Mouse (Mus musculus): ENCODE data around the gene Gpr39.

Gene Gpr39

DNA sequence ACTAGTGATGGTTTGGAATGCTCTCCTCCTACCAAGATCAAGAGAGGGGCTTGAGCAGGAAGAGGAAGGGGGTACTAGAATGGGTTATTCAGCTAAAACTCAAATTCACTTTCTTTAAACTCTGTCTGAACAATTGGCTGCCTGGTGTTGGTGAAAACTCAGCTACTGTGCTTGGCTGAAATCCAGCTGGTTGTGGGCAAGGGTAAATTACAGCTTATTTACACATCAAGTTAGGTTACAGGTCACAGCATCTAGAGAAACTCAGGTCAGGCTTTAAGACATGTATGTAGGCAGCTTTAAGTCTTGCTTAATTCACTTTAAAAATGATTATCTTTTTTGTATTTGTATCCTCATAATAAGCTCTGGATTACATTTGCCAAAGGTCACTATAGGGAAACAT lies 16.7 kb downstream of the Gpr39 start:
- DNase-seq (ENCODE audit: extremely low spot score, low read depth, low spot score) = no peak

- DNase-seq (ENCODE audit: extremely low spot score, low read depth, low spot score) = no peak
Observed at GRCm38 (mm10) chr1:125694338-125694737, 17.5 kb downstream of the Gpr39 start.

- no peak for DNase-seq (ENCODE audit: extremely low spot score, low read depth, low spot score)
Observed at GRCm38 (mm10) chr1:125701101-125701590, 24.4 kb downstream of the Gpr39 start.

- DNase-seq (ENCODE audit: extremely low spot score, low read depth, low spot score) = no peak
Observed at GRCm38 (mm10) chr1:125701773-125702172, 25.0 kb downstream of the Gpr39 start.

- no peak for DNase-seq (ENCODE audit: extremely low spot score, low read depth, low spot score)
Observed at GRCm38 (mm10) chr1:125702326-125702725, 25.5 kb downstream of the Gpr39 start.

- DNase-seq (ENCODE audit: extremely low spot score, low read depth, low spot score) = no peak
Observed at GRCm38 (mm10) chr1:125705412-125705811, 28.6 kb downstream of the Gpr39 start.

GRCm38 (mm10) chr1:125715286-125715685 lies 38.5 kb downstream of the Gpr39 start:
- DNase-seq (ENCODE audit: extremely low spot score, low read depth, low spot score) = no peak

DNA sequence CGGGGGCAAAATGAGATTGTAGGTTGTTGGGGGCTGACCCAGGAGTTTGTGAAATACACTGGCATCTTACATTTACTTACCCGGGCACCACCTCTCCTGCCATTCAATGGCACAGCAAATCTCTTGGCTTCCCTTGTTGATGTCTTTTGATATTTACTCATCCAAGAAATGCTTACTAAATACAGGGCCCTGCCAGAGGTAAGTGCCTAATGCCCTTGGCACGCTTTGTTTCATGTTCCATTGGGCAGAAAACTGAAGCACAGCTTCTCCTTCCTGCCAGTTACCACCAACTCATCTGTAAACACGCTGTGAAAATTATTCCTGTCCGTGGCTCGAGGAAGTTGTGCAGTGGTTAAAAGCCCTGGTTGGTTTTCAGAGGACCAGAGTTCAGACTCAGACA lies 39.4 kb downstream of the Gpr39 start:
- DNase-seq (ENCODE audit: extremely low spot score, low read depth, low spot score) = no peak

DNA sequence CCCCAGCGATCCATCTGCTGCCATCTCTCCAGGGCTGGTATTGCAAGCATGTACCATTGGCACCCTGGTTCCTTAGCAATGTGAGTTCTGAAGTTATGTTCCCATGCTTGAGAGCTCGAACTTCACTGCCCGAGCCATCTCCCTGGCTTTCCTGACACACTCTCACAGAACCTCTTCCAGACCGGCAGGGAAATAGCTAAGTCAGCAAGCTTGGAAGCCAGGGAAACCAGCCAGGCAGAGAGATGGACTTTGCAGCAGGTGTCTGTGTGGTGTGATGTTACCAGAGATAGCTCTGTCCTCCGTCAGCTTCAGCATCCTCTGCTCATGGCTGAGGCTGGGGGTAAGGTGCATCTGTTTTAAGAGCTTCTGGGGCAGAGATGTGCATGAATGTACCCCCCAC lies 41.1 kb downstream of the Gpr39 start:
- no peak for DNase-seq (ENCODE audit: extremely low spot score, low read depth, low spot score)

DNA sequence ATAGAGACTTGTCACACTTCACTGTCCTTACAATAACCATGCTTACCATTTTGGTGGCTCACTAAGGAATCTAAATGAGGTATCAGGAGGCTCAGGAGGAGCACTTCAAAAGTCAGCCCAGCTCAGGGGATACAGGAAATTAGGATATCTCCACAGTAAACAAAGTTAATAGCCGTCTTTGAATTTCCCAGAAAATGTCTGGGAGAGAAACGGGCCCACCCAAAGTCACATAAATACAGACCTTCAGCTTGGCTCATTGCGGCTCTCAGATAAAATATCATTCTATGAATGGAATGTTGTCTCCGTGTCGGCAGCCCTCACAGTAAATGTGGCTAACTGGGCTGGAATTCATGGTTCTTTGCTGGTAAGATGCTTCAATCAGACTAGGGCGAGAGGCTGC lies 42.3 kb downstream of the Gpr39 start:
- no peak for DNase-seq (ENCODE audit: extremely low spot score, low read depth, low spot score)

GRCm38 (mm10) chr1:125721104-125721758 lies 44.4 kb downstream of the Gpr39 start:
- DNase-seq (ENCODE audit: extremely low spot score, low read depth, low spot score) = no peak

- no peak for DNase-seq (ENCODE audit: extremely low spot score, low read depth, low spot score)
Observed at GRCm38 (mm10) chr1:125724304-125724703, 47.5 kb downstream of the Gpr39 start.

- no peak for DNase-seq (ENCODE audit: extremely low spot score, low read depth, low spot score)
Observed at GRCm38 (mm10) chr1:125729025-125729565, 52.3 kb downstream of the Gpr39 start.

- DNase-seq (ENCODE audit: extremely low spot score, low read depth, low spot score) = no peak
Observed at GRCm38 (mm10) chr1:125729731-125730536, 53.1 kb downstream of the Gpr39 start.

DNA sequence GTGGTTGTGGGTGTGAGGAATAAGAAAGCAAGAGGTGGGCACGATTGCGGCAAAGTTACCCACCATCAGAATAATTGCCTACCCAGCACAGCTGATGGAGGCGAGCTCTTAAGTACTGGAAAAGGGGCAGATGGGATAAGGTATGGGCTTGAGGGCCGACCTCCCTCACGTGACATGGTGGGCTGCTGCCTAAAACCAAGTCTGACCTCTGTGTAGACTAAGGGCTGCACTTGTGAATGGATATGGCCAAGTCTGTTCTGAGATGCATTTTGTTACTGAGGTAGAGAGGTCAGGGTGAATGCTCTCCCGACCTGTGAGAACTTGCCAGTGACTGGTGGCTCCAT lies 53.7 kb downstream of the Gpr39 start:
- no peak for DNase-seq (ENCODE audit: extremely low spot score, low read depth, low spot score)

GRCm38 (mm10) chr1:125731854-125732253 lies 55.1 kb downstream of the Gpr39 start:
- DNase-seq (ENCODE audit: extremely low spot score, low read depth, low spot score) = no peak

DNA sequence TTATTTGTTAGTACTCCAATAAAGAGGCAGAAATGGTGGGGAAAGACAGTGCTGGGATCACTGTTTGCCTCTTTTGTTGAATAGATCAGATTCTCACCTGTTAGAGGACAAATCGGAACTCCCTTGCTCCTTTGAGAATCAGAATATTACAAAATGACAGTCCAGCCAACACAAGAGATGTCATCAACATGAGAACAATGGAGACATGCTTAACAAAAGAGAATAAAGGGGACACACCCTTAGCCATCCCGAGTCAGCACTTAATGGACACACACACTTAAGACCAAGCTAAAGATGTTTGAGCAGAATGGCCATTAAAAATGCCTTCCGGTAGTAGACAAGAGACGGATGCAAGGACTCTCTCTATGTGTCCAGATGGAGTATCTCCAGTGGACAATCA lies 68.0 kb downstream of the Gpr39 start:
- no peak for DNase-seq (ENCODE audit: extremely low spot score, low read depth, low spot score)

GRCm38 (mm10) chr1:125755335-125755996 lies 78.7 kb downstream of the Gpr39 start:
- no peak for DNase-seq (ENCODE audit: extremely low spot score, low read depth, low spot score)

- DNase-seq (ENCODE audit: extremely low spot score, low read depth, low spot score) = no peak
Observed at GRCm38 (mm10) chr1:125759972-125760695, 83.3 kb downstream of the Gpr39 start.

- DNase-seq (ENCODE audit: extremely low spot score, low read depth, low spot score) = no peak
Observed at GRCm38 (mm10) chr1:125760696-125761025, 83.9 kb downstream of the Gpr39 start.

DNA sequence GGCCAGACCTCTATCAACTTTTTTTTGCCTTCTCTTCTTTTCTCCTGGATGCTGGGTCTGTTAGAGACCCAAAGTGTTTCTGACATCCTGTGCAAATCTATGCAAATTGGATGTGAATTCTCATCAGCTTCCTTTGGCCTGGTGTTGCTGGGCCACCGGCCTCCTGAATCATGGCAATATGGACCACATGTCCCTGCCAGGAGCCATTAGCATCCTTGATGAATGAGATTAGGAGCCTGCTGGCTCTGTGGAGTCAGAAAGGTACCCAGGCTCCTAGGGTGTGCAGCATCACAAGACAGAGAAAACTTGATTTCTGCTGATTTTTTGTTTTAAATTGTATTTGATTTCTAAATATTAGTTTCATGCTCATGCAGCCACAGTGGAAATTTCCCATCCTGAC lies 85.3 kb downstream of the Gpr39 start:
- DNase-seq (ENCODE audit: extremely low spot score, low read depth, low spot score) = no peak
